Mouse (Mus musculus) lung, postnatal 25 days (tissue): ENCODE data around the gene Abhd12.
"Not testable (repeated sequence)": the region's sequence is repeated elsewhere in the genome, so short reads cannot be mapped to it uniquely, and the experiment has no call there.

ENCODE experiments used
- DNase-seq: peaks from one replicate; pipeline ENCODE4 v3.0.0; 2022; ENCODE audit warnings: low spot score

The Abhd12 gene

GRCm38 (mm10) chr2:150909429-150910039, 5.0 kb upstream of the Abhd12 start:
- peak; percentile 95 for DNase-seq

- DNase-seq = not testable (repeated sequence)
Observed at GRCm38 (mm10) chr2:150908881-150909280, 4.3 kb upstream of the Abhd12 start.

GRCm38 (mm10) chr2:150904936-150905450, 452 bp upstream of the Abhd12 start, which contains the start of gene Gins1:
Gene Gins1, plus strand, starts transcription at chr2:150905400.
- DNase-seq = no peak

GRCm38 (mm10) chr2:150902347-150902746, 2.2 kb downstream of the Abhd12 start:
- DNase-seq = no peak

- DNase-seq = no peak
Observed at GRCm38 (mm10) chr2:150900341-150900740, 4.2 kb downstream of the Abhd12 start.

GRCm38 (mm10) chr2:150895691-150896252, 8.8 kb downstream of the Abhd12 start:
- peak; percentile 16 for DNase-seq

- DNase-seq = peak; percentile 14
Observed at GRCm38 (mm10) chr2:150894617-150895267, 9.8 kb downstream of the Abhd12 start.

- DNase-seq = no peak
Observed at GRCm38 (mm10) chr2:150887370-150887769, 17.2 kb downstream of the Abhd12 start.

- DNase-seq = no peak
Observed at GRCm38 (mm10) chr2:150886315-150886714, 18.2 kb downstream of the Abhd12 start.

- no peak for DNase-seq
Observed at GRCm38 (mm10) chr2:150885814-150886213, 18.7 kb downstream of the Abhd12 start.

GRCm38 (mm10) chr2:150884779-150885110, 19.8 kb downstream of the Abhd12 start:
- DNase-seq = no peak

- DNase-seq = no peak
Observed at GRCm38 (mm10) chr2:150884075-150884778, 20.3 kb downstream of the Abhd12 start.

GRCm38 (mm10) chr2:150877561-150877960, 27.0 kb downstream of the Abhd12 start:
- no peak for DNase-seq

- DNase-seq = no peak
Observed at GRCm38 (mm10) chr2:150875226-150875625, 29.3 kb downstream of the Abhd12 start.

GRCm38 (mm10) chr2:150874508-150874907, 30.0 kb downstream of the Abhd12 start:
- DNase-seq = no peak

GRCm38 (mm10) chr2:150869446-150869845, 35.1 kb downstream of the Abhd12 start:
- DNase-seq = no peak

- DNase-seq = no peak
Observed at GRCm38 (mm10) chr2:150867021-150867420, 37.5 kb downstream of the Abhd12 start.

- DNase-seq = no peak
Observed at GRCm38 (mm10) chr2:150861128-150861527, 43.4 kb downstream of the Abhd12 start.

GRCm38 (mm10) chr2:150859709-150860470, 44.7 kb downstream of the Abhd12 start:
- DNase-seq = no peak

- no peak for DNase-seq
Observed at GRCm38 (mm10) chr2:150858724-150859487, 45.6 kb downstream of the Abhd12 start.

GRCm38 (mm10) chr2:150855186-150855585, 49.4 kb downstream of the Abhd12 start:
- no peak for DNase-seq
